Mouse (Mus musculus): ENCODE measurements around the gene Tesmin. TPM values are rescaled to one million over a fixed set of nuclear protein-coding genes. Genes with fewer than 3 reads are reported as not detected.

The Tesmin gene
- total and polyA plus RNA-seq, 3 experiments, result 0.08 to 0.19 (median 0.17) TPM

GRCm38 (mm10) chr19:3450714-3451113, 62.1 kb downstream of the Tesmin start:
- Histone ChIP-seq H3K4me3 (replicated peaks in 1 of 3; ENCODE audit: low read depth in 2 of 3, low read length in 2 of 3, poor library complexity in 1 of 3) (no peak overlapping the region), H3K36me3 (replicated peaks in 1 of 2; ENCODE audit: control insufficient read depth in 1 of 2, insufficient read depth in 1 of 2, low read length in 1 of 2) (peaks cover 16 to 31% of the 10 kb centered on the region in 2 experiments), H3K9ac (ENCODE audit: insufficient read depth, low read depth) (no peak overlapping the region), H3K27ac (ENCODE audit: insufficient read depth, low read depth) (no peak overlapping the region), H3K79me2 (replicated peaks; ENCODE audit: control insufficient read depth, extremely low read depth, insufficient read depth, poor library complexity, severe bottlenecking) (no peaks in the 10 kb centered on the region), H3K9me3 (replicated peaks; ENCODE audit: low read length) (peaks cover 2% of the 10 kb centered on the region), H3K4me1 (ENCODE audit: control insufficient read depth in 1 of 2, insufficient read depth in 2 of 2) (peaks cover 0 to 17% of the 10 kb centered on the region in 2 experiments; a peak in 2 of 4 replicates), H3K4me2 (ENCODE audit: insufficient read depth, low read depth, poor library complexity, severe bottlenecking) (no peak overlapping the region), H3K27me3 (replicated peaks) (no peaks in the 10 kb centered on the region)
- TF ChIP-seq TCF12 (IDR thresholded peaks at IDR 0.05; ENCODE audit: low read depth, low read length), result no peak
- TF ChIP-seq E2F4 (IDR thresholded peaks at IDR 0.05; ENCODE audit: insufficient replicate concordance, low read depth, low read length), result no peak
- no peak for TF ChIP-seq JUN (IDR thresholded peaks at IDR 0.05; ENCODE audit: insufficient read depth, low read depth, low read length)
- no peak for TF ChIP-seq KAT2A (IDR thresholded peaks at IDR 0.05; ENCODE audit: insufficient replicate concordance, low read length)
- no peak for TF ChIP-seq MAZ (IDR thresholded peaks at IDR 0.05; ENCODE audit: low read depth, low read length)
- TF ChIP-seq NELFE (IDR thresholded peaks at IDR 0.05; ENCODE audit: low read depth, low read length), result no peak
- no peak for TF ChIP-seq ZNF384 (IDR thresholded peaks at IDR 0.05; ENCODE audit: low read depth, low read length)
- TF ChIP-seq RCOR1 (conservative IDR thresholded peaks at IDR 0.05; ENCODE audit: low read depth, low read length), result no peak
- TF ChIP-seq EP300 (IDR thresholded peaks at IDR 0.05; ENCODE audit: low read length), result no peak
- no peak for TF ChIP-seq POLR2AphosphoS2 (IDR thresholded peaks at IDR 0.05; ENCODE audit: low read depth, low read length)
- no peak for DNase-seq (ENCODE audit: extremely low read depth)
- in situ Hi-C loops (cut with MboI; ENCODE audit: low pct_ligation_motif_present, low pct_unique_long_range_greater_than_20kb, low sequenced_read_pairs) (loop anchor here (5.0 kb wide), 1 partner anchor 138 kb away; no protein-coding TSS in a partner anchor), dilution Hi-C loops (cut with MboI; ENCODE audit: extremely low pct_ligation_motif_present, extremely low pct_unique_long_range_greater_than_20kb, low sequenced_read_pairs) (no loop called here)

- dilution Hi-C loops (cut with MboI; ENCODE audit: extremely low pct_ligation_motif_present, extremely low pct_unique_long_range_greater_than_20kb, low sequenced_read_pairs) (no loop called here), in situ Hi-C loops (cut with MboI; ENCODE audit: low pct_ligation_motif_present, low pct_unique_long_range_greater_than_20kb, low sequenced_read_pairs) (loop anchor here (5.0 kb wide), 1 partner anchor 139 kb away; no protein-coding TSS in a partner anchor)
- Histone ChIP-seq H3K4me3 (replicated peaks in 1 of 3; ENCODE audit: low read depth in 2 of 3, low read length in 2 of 3, poor library complexity in 1 of 3) (no peak overlapping the region), H3K9ac (ENCODE audit: insufficient read depth, low read depth) (no peak overlapping the region), H3K27ac (ENCODE audit: insufficient read depth, low read depth) (no peak overlapping the region), H3K27me3 (replicated peaks) (no peaks in the 10 kb centered on the region), H3K4me1 (ENCODE audit: control insufficient read depth in 1 of 2, insufficient read depth in 2 of 2) (peaks cover 0 to 17% of the 10 kb centered on the region in 2 experiments; a peak in 2 of 4 replicates), H3K79me2 (replicated peaks; ENCODE audit: control insufficient read depth, extremely low read depth, insufficient read depth, poor library complexity, severe bottlenecking) (no peaks in the 10 kb centered on the region), H3K4me2 (ENCODE audit: insufficient read depth, low read depth, poor library complexity, severe bottlenecking) (no peak overlapping the region), H3K9me3 (replicated peaks; ENCODE audit: low read length) (peaks cover 2% of the 10 kb centered on the region), H3K36me3 (replicated peaks in 1 of 2; ENCODE audit: control insufficient read depth in 1 of 2, insufficient read depth in 1 of 2, low read length in 1 of 2) (peaks cover 19 to 35% of the 10 kb centered on the region in 2 experiments)
- DNase-seq (ENCODE audit: extremely low read depth), result peak; percentile 55
- TF ChIP-seq IRF4 (IDR thresholded peaks at IDR 0.05; ENCODE audit: low read depth, low read length) (no peak), UBTF (IDR thresholded peaks at IDR 0.05; ENCODE audit: low read depth, low read length) (no peak), RAD21 (IDR thresholded peaks at IDR 0.05; ENCODE audit: low read depth, low read length) (peak; percentile 70), USF1 (IDR thresholded peaks at IDR 0.05; ENCODE audit: low read depth, low read length) (no peak), CTCF (conservative IDR thresholded peaks at IDR 0.05 in 1 of 2, IDR thresholded peaks at IDR 0.05 in 1 of 2; ENCODE audit: low read depth in 2 of 2, low read length in 2 of 2) (peak; percentile 79 to 88), ZC3H11A (IDR thresholded peaks at IDR 0.05; ENCODE audit: low read depth, low read length) (0 out of 2 replicates have a peak, but pooled peaks have one; percentile 4), SMC3 (IDR thresholded peaks at IDR 0.05; ENCODE audit: low read depth, low read length) (peak; percentile 67), ZNF384 (IDR thresholded peaks at IDR 0.05; ENCODE audit: low read depth, low read length) (no peak)
Observed at GRCm38 (mm10) chr19:3451170-3451569, 62.5 kb downstream of the Tesmin start.
